Mouse (Mus musculus): ENCODE data around the gene Pip5k1a.
"Not testable (repeated sequence)": the region's sequence is repeated elsewhere in the genome, so short reads cannot be mapped to it uniquely, and the experiment has no call there.

Pip5k1a gene

DNA sequence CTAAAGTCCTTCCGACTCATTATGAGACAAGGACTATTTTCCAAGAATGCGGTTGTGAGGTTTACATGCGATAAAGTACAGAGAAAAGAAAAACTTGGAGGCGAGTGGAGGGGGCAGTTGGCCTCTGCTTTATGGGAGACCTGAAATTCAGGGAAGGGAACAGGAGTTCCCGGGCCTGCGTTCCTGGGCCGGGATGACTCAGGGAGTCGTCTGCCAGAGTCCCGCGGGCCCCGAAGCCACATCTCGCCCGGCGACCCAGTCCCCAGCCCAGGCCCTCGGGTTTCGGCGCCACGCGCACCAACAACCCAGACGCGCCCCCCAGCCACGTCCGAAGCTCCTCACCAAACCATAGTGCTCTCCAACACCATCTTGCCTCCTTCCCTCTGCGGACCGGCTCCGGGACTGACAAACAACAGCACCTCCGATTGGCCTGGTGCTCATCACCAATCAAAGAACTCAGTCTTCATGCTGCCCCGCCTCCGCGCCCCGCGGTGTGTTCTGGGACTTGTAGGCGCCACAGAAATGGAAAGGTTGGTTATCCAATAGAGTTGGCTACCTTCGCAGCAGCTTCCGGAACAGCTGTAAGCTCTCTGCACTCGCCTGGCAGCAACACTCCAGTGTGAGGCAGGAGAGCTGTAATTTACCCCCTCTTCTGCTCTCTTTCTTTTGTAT is 64.4 kb downstream of the Pip5k1a start, which contains the start of gene Psmd4:
TSS of gene Psmd4 (minus strand) at position 449 of the 672 bp plus-strand sequence.
- peak; percentile 98 for DNase-seq (ENCODE audit: low read depth, low spot score)

DNA sequence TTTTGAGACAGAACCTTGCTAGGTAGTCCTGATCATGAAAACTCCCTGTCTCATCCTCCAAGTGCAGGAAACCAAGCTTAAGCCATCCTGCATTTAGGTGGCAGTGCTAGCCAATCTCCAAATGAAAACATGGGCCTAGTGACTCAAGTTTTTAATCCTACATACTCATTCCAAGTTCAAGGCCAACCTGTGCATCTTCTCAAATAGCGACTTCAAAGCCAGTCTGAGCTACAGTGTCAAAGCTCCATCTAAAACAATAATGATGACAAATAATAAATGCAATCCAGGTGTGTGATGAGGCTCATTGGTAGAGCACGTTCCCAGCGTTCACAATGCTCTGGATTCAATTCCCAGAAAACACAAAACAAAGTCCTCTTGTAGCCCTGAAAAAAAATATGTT is 65.1 kb downstream of the Pip5k1a start:
- no peak for DNase-seq (ENCODE audit: low read depth, low spot score)

DNA sequence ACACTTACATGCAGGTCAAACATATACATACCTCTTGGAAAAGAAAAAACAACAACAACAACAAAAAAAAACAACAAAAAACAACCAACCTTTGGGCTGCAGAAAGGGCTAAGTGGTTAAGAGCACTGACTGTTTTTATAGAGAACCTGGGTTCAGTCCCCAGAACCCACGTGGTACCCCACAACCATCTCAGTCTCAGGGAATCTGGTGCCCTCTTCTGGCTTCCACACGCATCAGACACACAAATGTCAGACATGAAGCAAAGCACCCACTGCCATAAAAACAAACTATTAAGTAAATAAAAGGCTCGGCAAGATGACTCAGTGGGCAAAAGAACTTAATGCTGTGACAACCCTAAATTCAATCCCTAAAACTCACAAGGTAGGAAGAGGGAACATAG is 76.8 kb downstream of the Pip5k1a start:
- DNase-seq (ENCODE audit: low read depth, low spot score), result peak; percentile 53

DNA sequence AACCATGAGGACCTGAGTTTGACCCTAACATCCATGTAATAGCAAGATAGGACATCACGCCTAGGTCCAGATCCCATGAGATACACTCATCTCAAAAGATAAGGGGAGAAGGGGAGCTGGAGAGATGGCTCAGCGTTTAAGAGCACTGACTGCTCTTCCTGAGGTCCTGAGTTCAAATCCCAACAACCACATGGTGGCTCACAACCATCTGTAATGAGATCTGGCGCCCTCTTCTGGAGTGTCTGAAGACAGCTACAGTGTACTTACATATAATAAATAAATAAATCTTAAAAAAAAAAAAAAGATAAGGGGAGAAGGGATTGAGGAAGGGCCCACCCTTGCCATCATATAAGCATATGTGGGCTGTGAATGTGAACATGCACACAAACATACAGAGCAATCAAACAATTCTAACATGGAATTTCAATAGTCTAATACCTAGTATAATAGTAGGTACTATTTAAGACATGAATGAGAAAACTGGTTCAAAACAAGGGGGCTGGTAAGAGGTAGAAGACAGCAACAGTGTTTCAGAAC is 77.4 kb downstream of the Pip5k1a start:
- DNase-seq (ENCODE audit: low read depth, low spot score), result not testable (repeated sequence)

DNA sequence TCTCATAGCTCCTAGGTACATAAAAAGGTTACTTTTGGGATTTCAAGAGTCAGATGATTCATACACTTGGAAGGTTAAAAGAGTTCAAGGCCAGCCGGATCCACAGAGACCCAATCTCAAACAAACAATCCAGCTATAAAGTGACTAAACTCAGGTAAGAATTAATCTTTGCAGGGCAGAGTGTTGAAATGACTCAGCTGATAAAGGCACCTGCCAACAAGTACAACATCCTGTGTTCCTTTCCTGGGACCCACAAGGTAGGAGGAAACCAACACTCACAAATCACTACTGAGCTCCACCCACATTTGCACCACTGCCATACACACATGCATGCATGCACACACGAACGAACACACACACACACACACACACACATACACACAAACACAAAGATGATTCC is 78.1 kb downstream of the Pip5k1a start:
- peak; percentile 56 for DNase-seq (ENCODE audit: low read depth, low spot score)

DNA sequence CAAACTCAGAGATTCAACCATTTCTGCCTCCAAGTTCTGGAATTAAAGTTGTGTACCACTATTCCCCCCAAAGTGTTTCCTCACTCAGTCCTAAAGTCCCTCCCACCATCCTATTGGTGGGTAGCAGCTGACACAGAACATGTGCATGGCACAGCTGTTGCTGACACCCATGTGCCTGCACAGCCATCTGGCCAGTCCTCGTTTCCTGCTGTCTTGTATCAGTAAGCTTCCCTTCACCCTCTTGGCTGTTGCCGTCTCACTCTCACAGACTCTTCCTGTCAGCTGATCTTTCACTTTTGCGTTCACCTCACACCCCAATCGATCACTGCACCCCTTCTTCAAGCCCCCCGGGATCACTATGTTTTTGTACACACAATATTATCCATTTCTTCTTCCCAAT is 79.0 kb downstream of the Pip5k1a start:
- peak; percentile 64 for DNase-seq (ENCODE audit: low read depth, low spot score)

DNA sequence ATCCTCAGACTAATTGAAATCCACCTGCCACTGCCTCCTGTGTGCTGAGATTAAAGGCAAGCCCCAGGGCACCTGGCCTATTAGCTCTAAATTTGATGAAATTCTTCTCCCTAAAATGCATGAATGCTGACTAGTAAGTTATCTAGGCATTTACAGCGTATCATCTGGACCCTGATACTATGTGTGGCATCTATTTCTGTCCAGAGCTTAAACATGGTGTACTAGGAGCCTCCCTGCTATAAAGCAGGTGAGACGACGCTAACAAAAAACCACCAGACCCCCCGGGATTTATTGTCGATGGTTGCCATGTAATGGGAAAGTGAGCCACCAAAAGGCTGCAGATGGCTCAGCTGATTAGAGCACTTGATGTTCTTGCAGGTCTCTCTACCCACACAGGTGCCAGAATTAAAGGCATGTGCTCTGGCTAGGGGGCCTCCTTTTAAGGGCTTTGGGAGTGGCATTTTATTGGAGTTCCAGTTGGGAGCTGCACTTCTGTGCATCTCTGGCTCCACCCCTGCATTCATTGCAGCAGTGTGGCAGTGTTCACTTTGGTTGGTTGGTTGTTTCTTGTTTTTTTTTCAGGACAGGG is 79.6 kb downstream of the Pip5k1a start:
- DNase-seq (ENCODE audit: low read depth, low spot score), result no peak

DNA sequence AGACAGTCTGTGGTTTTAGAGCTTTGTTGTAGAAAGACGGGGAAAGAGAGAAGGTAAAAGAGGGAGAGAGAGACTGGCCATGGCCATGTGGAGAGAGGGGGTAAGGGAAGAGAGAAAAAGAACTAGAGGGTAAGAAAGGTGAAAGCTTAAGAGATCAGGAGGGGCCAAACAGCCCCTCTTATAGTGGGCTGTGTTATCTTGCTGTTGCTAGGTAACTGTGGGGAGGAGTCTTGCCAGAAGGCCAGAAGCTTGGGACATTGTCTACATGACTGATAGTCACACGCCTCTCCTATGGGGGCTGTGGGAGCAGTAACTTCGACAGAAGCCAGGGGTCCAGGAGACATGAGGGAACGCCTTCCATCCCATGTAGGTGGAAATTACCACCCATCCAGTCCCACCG is 81.5 kb downstream of the Pip5k1a start:
- no peak for DNase-seq (ENCODE audit: low read depth, low spot score)

DNA sequence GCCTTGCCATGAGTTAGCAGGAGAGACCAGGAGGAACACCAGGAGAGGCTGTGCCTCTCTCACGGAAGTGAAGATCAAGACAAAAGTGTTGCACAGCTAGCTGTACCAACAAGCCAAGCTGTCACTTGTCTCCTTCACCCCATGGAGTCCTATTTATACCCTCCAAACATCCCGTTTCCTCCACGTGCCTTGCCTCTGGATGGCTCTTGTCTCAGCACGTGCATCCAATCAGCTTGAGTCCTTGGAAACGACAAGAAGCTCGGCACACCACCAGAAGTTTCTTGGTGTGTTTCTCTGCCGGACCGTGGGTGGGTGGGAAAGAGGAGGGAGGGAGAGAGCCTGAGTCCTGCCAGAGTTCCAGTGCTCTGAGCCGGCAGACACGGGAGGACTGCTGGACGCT is 82.2 kb downstream of the Pip5k1a start:
- DNase-seq (ENCODE audit: low read depth, low spot score), result no peak

DNA sequence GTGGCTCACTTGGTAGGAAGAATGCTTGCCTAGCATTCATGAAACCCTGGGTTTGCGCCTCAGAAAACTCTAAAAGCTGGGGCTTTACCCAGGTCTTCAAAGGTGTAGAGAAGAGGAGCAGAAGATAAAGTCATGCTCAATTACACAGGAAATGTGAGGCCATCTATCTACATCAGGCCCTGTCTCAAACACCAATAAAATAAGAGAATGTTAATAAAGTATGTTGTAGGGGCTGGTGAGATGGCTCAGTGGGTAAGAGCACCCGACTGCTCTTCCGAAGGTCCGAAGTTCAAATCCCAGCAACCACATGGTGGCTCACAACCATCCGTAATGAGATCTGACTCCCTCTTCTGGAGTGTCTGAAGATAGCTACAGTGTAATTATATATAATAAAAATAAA is 85.8 kb downstream of the Pip5k1a start:
- not testable (repeated sequence) for DNase-seq (ENCODE audit: low read depth, low spot score)

DNA sequence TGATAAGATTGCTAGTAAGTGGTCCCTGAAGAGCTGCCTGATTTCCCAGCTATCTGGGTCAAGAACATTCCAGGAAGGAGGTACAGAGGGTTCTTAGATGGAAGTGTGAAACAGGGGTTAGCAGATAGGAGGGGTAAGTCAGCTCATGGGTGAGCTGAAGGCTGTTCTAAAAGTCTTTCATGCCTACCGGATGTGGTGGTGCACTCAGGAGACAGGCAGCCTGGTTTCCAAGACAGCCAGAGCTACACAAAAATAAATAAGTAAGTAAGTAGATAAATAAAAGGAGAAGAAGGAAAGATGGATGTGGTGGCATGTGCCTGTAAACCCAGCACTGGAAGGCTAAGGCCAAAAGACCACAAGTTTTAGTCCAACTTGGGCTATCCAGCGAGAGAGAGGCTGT is 88.0 kb downstream of the Pip5k1a start:
- DNase-seq (ENCODE audit: low read depth, low spot score), result peak; percentile 78

DNA sequence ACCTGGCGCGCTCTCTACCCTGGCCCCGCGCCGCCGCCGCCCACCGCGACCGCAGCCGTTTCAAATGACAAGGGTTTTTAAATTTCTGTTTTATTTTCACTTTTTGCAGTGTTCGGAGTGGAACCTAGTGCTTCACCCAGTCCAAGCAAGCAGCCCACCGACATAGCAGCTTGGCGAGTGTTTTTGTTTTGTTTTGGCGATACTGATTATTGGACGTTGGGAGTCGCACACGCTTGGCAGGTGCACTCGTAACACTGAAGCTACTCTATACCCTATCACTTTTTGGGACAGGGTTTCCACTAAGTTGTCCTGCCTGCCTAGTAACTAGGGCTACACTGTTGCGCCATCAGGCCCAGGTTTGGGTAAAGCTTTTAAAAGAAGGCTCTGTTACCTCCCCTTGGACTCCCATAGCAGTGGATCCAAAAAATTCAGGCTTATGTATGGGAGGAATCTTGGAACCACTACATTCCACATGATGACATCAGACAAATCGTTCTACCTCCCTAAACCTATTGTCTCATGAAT is 90.1 kb downstream of the Pip5k1a start:
- no peak for DNase-seq (ENCODE audit: low read depth, low spot score)

DNA sequence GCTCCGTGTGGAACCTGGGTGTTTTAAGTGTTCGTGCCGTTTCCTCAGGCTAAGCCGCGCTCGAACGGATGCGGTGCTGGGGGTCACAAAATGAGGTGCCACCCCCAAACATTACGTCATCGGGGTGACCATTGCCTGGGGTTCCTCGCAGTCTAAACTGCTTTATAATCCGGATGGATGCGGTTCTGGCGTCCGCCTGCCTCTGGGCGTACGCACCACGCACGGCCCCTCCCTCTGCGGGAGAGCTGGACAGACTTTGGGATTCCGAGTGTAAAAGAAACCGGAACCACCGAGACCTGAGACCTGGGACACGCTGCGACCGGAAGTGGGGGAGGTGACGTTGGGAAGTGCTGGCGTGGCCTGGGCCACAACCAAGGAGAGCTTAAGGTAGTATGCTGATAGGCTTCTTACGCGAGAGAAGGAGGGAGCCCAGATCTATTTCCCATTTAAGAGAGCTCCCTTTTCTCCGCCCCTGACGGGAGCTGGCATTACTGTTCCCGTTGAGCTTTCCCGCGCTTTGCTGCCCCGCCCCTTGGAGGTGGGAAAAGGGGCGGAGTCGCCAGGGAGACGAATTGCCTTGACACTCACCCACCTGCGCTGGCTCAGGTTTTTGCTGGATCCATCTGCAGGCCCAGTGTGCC is 90.7 kb downstream of the Pip5k1a start:
- peak; percentile 91 for DNase-seq (ENCODE audit: low read depth, low spot score)

DNA sequence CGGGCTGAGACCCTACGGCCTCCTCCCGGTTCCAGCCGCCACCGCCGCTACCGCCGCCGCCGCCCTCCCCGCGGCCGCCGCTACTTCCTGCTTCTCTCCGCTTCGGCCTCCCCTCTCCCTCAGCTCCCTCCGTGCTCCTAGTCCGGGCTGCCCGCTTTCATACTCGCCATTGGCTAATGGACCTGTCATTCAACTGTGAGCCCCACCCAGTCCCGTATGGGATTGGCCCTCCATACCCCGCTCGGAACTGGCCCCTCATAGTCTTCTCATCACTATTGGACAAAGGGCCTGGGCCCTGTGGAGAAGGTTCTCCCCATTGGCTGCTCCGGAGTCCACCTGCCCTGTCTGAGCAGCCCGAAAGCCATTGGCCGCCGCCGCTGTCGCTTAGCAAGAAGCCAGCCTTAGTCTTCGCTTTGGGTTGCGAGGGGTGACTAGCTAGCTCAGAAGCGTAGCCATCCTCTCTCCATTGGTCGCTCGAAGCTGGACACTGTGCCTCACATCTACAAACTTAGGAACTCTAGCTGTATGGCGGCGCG is 91.3 kb downstream of the Pip5k1a start, which contains the start of gene Zfp687:
TSS of gene Zfp687 (minus strand) at position 112 of the 536 bp plus-strand sequence.
- peak; percentile 98 for DNase-seq (ENCODE audit: low read depth, low spot score)

DNA sequence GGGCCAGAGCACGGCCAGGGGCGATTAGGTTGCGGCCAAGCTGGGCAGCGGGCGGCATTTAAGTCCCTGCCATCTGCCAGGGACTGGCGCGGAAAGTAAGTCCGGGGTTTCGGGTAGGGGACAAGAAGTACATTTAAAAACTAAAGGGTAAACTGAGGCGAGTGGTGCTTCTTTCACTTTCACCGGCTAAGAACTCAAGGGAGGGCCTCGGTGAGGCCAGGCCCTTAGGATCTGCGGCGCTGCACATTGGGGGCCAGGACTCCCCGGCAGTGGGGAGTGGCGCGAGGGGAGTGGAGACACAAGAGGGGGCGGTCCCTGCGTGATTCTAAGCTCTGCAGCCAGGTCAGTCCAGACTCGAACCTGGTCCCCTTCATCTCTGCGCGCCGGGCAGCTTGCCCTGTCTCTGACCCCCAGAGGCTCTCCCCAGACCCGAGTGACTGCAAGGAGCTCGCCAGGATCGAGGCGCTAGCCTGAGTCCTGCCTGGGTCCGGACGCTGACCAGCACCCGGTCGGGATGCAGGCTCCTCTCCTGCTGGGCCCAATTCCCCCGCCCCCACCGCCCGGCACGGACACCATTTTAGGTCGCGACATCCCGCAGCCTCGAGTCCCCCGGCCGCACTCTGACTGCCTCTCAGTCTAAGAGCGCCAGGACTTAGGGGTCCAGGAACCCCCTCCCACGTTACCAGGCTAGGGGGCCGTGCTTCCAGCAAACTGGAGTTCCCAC is 92.1 kb downstream of the Pip5k1a start:
- DNase-seq (ENCODE audit: low read depth, low spot score), result peak; percentile 53

DNA sequence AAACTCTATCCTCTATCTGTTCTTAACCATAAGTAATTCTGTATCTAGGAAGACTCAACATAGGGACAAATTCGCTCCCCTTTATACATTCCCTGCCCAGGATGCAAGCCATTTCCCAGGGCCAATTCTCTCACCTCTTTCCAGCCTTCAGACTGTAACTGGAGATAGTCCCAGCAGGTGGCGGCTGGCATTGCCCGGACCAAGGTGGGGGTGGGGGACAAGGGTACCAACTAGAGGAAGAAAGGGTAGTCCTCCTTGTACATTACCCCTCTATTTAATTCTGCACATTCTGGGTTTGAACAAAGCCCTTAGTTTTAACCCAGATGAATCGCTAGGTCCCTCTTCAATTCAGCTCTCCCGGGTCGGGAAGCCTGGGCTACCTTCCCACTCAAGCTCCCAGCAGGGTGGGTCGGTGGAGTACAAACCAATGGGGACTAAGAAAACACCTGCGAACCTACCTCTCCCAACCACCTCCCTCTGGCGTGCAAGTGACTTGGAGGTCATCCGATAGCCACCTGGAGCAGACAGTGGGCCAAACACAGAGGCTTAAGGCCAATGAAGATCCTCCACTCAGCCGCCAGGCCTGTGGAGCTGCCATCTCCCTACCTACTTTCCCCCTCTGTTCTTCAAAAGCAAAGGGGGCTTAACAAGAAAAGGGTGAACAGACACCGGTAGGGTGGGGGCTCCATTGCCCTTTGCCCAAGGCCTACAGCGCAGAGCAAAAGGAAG is 92.9 kb downstream of the Pip5k1a start:
- no peak for DNase-seq (ENCODE audit: low read depth, low spot score)

DNA sequence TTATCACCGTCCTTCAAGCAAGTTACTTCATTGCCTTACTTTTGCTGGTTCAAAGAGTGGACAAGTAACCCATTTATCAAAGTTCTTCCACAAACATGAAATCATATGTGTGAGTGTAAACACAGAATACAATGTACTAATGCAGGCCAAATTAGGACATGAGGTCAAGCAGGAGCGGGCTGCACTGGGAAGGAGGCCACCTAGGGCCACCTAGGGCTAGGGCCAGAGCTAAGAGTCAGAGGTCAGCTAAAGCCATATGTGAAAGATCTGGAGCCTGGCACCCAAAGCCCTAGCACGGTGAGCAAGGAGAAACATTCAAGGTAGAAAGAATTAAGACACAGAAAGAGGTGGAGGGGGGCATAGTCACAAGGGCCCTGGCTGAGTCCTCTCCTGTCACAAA is 93.7 kb downstream of the Pip5k1a start:
- DNase-seq (ENCODE audit: low read depth, low spot score), result no peak

DNA sequence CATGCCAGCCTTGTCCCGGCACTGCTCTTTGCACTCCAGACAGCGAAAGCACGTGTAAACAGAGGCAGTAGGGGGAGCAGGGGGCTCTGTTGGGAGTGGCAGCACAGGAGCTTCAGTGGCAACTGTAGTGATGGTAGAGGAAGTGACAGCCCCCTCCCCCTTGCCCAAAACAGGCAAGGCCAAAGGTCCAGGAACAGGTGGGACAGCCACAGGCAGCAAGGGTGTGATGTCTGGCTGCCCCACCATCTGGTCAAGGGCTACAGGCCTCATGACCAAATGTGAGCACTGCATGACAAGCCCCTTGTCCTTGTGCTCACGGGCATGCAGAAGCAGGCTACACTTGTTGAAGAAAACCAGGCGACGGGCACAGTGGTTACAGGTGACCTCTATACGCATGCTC is 96.3 kb downstream of the Pip5k1a start:
- no peak for DNase-seq (ENCODE audit: low read depth, low spot score)
